Mouse (Mus musculus) stomach, embryonic 15.5 days (tissue): ENCODE results near the gene Fscn1. TPM values are rescaled to one million over a fixed set of nuclear protein-coding genes. Genes with fewer than 3 reads are reported as not detected.

Experiments used
- ATAC-seq: fragments of 200-750 bp; cut with Nextera tagmentation; 2 replicates; pipeline ENCODE4 v1.8.0; 2017; ENCODE audit warnings: low read depth, moderate number of reproducible peaks, moderate TSS enrichment; ENCODE audit not compliant: insufficient read depth, low FRiP score
- H3K27ac ChIP-seq: fragments of 300-500 bp; sonication (generic); 2 replicates; pipeline ENCODE4 v1.5.1; 2015; ENCODE audit warnings: mild to moderate bottlenecking, inconsistent platforms
- H3K27me3 ChIP-seq: fragments of 300-500 bp; sonication (generic); replicated peaks from 2 replicates; pipeline ENCODE4 v1.6.1; 2015; ENCODE audit warnings: inconsistent platforms
- H3K36me3 ChIP-seq: fragments of 300-500 bp; sonication (generic); 2 replicates; pipeline ENCODE4 v1.6.1; 2015; ENCODE audit warnings: inconsistent platforms
- H3K4me1 ChIP-seq: fragments of 300-500 bp; sonication (generic); 2 replicates; pipeline ENCODE4 v1.6.1; 2015; ENCODE audit warnings: inconsistent platforms
- H3K4me2 ChIP-seq: fragments of 300-500 bp; sonication (generic); 2 replicates; pipeline ENCODE4 v1.6.1; 2015; ENCODE audit warnings: mild to moderate bottlenecking, inconsistent platforms
- H3K4me3 ChIP-seq: fragments of 300-500 bp; sonication (generic); replicated peaks from 2 replicates; pipeline ENCODE4 v1.5.1; 2015; ENCODE audit warnings: inconsistent platforms
- H3K9ac ChIP-seq: fragments of 300-500 bp; sonication (generic); 2 replicates; pipeline ENCODE4 v1.6.1; 2015; ENCODE audit warnings: inconsistent platforms
- H3K9me3 ChIP-seq: fragments of 300-500 bp; sonication (generic); 2 replicates; pipeline ENCODE4 v1.6.1; 2016; ENCODE audit warnings: inconsistent platforms
- WGBS: fragments of 180-500 bp; shearing (Covaris S2); methylation state at CpG from one replicate; pipeline ENCODE4 v1.1.7; 2015; 5-methylcytosine and 5-hydroxymethylcytosine counted together
- polyA plus RNA-seq: library from polyadenylated mRNA; unstranded; fragments of >200 nt; fragmentation: Nextera tagmentation; extraction: Ambion mirVana; gene quantifications from 2 replicates; pipeline ENCODE4 v1.2.1, GENCODE M21; 2015

Gene Fscn1
- 181 and 185 TPM in 2 replicates for polyA plus RNA-seq

DNA sequence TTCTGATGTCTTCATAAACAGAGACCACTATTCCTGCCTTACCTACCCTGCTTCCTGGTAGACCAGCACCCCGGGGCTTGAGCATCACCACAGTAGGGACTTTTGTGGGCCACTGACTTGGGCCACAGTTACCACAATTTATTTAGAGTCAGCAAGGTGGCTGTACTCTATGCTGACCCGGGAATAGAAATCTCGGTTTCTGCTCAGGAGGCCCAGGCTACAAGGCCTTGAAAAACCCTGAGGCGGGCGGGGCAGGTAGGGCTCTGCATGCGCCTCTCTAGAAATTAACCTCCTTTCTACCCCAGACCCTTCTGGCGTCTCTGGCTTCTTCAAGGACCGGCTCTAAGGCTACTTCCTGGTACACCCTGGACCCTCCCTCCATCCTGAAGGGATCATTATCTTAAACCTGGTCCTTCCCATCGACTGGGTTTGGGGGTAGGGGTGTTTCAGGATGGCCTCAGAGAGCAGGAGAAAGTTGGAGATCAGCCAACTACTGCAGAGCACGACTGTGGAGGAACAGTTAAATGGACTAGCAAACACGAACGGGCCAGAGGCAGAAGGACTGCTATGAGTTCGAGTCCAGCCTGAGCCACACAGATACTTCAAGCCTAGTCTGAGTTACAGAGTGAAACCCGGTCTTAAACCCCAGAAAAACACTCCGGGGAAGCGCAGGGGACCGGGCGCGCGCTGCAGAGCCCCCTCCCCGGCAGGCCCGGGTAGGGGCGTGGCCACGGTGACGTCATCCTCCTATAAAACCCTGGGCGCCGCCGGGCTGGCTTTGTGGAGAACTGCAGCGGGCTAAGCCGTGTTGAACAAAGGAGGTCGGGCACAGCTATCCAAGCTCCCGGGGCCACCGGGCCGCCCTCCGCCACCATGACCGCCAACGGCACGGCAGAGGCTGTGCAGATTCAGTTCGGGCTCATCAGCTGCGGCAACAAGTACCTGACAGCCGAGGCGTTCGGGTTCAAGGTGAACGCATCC is at the start of gene Fscn1:
Gene Fscn1 (plus strand): TSS at position 768 of the 981 bp plus-strand sequence.
- H3K4me3 ChIP-seq, result peak within 1 kb of the TSS; percentile 81
- H3K27me3 ChIP-seq, result no peaks in the 10 kb centered on the region
- H3K36me3 ChIP-seq, result no peaks in the 10 kb centered on the region
- ATAC-seq, result peak; percentile 61; the same call in 1 of the 2 replicates
- peak within 1 kb of the TSS; percentile 85 for H3K9ac ChIP-seq
- WGBS, result 8% methylated on average over 44 of the region's 44 CpGs
- peak within 1 kb of the TSS; percentile 97 for H3K27ac ChIP-seq
- peak within 1 kb of the TSS; percentile 79 for H3K4me2 ChIP-seq
- peaks cover 25% of the 10 kb centered on the region for H3K4me1 ChIP-seq
- no peaks in the 10 kb centered on the region for H3K9me3 ChIP-seq

DNA sequence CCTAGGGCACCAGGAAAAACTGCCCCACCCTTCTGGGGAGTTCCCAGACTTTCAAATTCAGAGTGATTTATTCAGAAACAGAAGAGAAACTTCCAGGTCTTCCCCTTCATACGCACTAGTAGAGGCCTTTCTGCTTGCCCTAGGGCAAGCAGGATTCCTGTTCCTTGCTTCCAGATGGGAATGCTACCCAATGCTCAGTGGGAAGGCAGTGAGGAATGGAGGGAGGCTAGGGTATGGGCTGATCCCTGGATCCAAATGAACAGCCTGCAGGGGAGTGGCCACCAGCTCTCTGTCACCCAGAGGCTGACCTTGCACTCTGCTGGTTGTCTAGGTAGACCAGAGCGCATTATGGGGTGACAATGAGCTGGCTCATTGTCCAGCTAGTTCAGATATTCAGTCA is 48.5 kb upstream of the Fscn1 start:
- 81% methylated on average over 2 of the region's 2 CpGs for WGBS
- Histone ChIP-seq H3K4me1 (peaks cover 40% of the 10 kb centered on the region), H3K4me2 (no peak overlapping the region), H3K27ac (no peak overlapping the region), H3K36me3 (no peaks in the 10 kb centered on the region), H3K9ac (no peak overlapping the region), H3K4me3 (no peak overlapping the region), H3K27me3 (no peaks in the 10 kb centered on the region), H3K9me3 (no peaks in the 10 kb centered on the region)
- ATAC-seq, result no peak

DNA sequence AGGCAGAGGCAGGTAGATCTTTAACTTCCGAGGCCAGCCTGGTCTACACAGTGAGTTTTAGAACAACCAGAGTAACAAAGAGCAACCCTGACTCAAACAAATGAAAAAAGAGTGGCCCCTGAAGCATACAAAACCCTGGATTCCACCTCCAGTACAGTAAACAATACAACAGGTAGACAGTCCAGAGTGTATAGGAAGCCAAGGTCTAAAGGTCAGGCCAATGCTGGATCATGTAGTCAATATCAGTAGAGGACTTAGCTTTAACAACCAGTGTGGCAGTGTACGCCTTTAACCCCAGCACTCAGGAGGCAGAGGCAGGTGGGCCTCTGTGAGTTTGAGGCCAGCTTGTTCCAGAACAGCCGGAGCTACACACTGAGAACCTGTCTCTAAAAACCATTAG is 47.8 kb upstream of the Fscn1 start:
- Histone ChIP-seq H3K9me3 (no peaks in the 10 kb centered on the region), H3K4me3 (no peak overlapping the region), H3K4me2 (no peak overlapping the region), H3K36me3 (no peaks in the 10 kb centered on the region), H3K4me1 (peaks cover 35% of the 10 kb centered on the region), H3K27me3 (no peaks in the 10 kb centered on the region), H3K27ac (no peak overlapping the region), H3K9ac (no peak overlapping the region)
- 86% methylated on average over 3 of the region's 3 CpGs for WGBS
- no peak for ATAC-seq

DNA sequence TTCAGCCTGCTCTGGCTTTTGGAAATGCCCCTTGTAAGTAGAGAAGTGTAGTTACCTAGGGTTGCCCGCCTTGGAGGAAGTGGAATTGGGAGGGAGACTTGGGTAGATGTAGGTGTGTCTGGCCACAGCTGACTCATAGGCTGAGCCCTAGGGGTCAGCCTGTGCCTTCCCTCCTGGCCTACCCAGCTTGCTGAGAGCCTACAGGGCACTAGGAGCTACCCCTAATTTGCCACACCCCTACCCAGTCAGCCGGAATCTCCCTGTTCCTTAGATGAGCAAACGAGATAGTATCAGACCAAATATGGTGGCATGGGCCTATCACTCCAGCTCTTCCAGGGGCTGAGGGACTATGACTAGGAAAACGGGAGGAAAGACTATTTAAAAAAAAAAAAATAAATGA is 47.4 kb upstream of the Fscn1 start:
- Histone ChIP-seq H3K27me3 (no peaks in the 10 kb centered on the region), H3K4me1 (peaks cover 30% of the 10 kb centered on the region), H3K4me3 (no peak overlapping the region), H3K9me3 (no peaks in the 10 kb centered on the region), H3K4me2 (no peak overlapping the region), H3K9ac (no peak overlapping the region), H3K27ac (no peak overlapping the region), H3K36me3 (no peaks in the 10 kb centered on the region)
- 68% methylated on average over 4 of the region's 4 CpGs for WGBS
- no peak for ATAC-seq

- peak; percentile 48; the same call in 1 of the 2 replicates for ATAC-seq
- 73% methylated on average over 11 of the region's 11 CpGs for WGBS
- Histone ChIP-seq H3K9me3 (no peaks in the 10 kb centered on the region), H3K27me3 (no peaks in the 10 kb centered on the region), H3K4me2 (no peak overlapping the region), H3K4me3 (no peak overlapping the region), H3K27ac (peak overlapping the region; percentile 35; the same call in 1 of the 2 replicates), H3K36me3 (no peaks in the 10 kb centered on the region), H3K9ac (no peak overlapping the region), H3K4me1 (peaks cover 9% of the 10 kb centered on the region; the same call in 1 of the 2 replicates)
Measured at GRCm38 (mm10) chr5:142915231-142915630, 44.9 kb upstream of the Fscn1 start.

GRCm38 (mm10) chr5:142916593-142916992 is 43.5 kb upstream of the Fscn1 start:
- WGBS, result 71% methylated on average over 7 of the region's 7 CpGs
- Histone ChIP-seq H3K36me3 (no peaks in the 10 kb centered on the region), H3K27ac (no peak overlapping the region), H3K27me3 (no peaks in the 10 kb centered on the region), H3K4me1 (peaks cover 19% of the 10 kb centered on the region), H3K4me2 (no peak overlapping the region), H3K9me3 (no peaks in the 10 kb centered on the region), H3K4me3 (no peak overlapping the region), H3K9ac (no peak overlapping the region)
- no peak for ATAC-seq

GRCm38 (mm10) chr5:142917402-142917801 is 42.7 kb upstream of the Fscn1 start:
- H3K27ac ChIP-seq, result no peak overlapping the region
- no peak overlapping the region for H3K4me2 ChIP-seq
- H3K4me1 ChIP-seq, result peaks cover 19% of the 10 kb centered on the region
- no peak for ATAC-seq
- H3K4me3 ChIP-seq, result no peak overlapping the region
- no peaks in the 10 kb centered on the region for H3K36me3 ChIP-seq
- no peaks in the 10 kb centered on the region for H3K9me3 ChIP-seq
- WGBS, result 89% methylated on average over 8 of the region's 8 CpGs
- no peak overlapping the region for H3K9ac ChIP-seq
- no peaks in the 10 kb centered on the region for H3K27me3 ChIP-seq

GRCm38 (mm10) chr5:142920311-142921073 is 39.7 kb upstream of the Fscn1 start:
- ATAC-seq, result peak; percentile 97
- no peaks in the 10 kb centered on the region for H3K36me3 ChIP-seq
- peaks cover 19% of the 10 kb centered on the region for H3K4me1 ChIP-seq
- no peak overlapping the region for H3K4me3 ChIP-seq
- 34% methylated on average over 8 of the region's 8 CpGs for WGBS
- H3K9ac ChIP-seq, result no peak overlapping the region
- no peaks in the 10 kb centered on the region for H3K27me3 ChIP-seq
- H3K4me2 ChIP-seq, result peak overlapping the region; percentile 9
- H3K27ac ChIP-seq, result peak overlapping the region; percentile 86
- no peaks in the 10 kb centered on the region for H3K9me3 ChIP-seq

DNA sequence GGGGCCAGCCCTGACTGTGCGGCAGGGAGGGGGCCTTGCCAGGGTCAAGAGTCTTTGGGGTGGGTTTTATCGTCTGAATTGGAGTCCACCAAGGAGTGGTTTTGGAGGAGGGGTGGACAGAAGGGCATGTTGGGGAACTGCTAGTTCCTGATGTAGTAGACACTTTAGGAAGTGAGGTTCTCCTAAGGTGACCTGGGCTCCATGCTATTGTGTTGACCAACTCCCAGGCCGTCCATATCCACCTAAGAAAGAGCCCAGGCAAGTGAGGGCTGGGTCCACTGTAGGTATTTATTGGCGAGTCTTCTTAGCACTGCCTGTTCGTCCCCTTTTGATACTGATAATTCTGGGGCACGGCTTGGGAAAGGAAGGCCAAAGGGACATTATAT is 39.1 kb upstream of the Fscn1 start:
- peak; percentile 36; the same call in 1 of the 2 replicates for ATAC-seq
- no peak overlapping the region for H3K4me3 ChIP-seq
- 61% methylated on average over 6 of the region's 6 CpGs for WGBS
- no peaks in the 10 kb centered on the region for H3K36me3 ChIP-seq
- H3K9me3 ChIP-seq, result no peaks in the 10 kb centered on the region
- peaks cover 25% of the 10 kb centered on the region for H3K4me1 ChIP-seq
- H3K27me3 ChIP-seq, result no peaks in the 10 kb centered on the region
- no peak overlapping the region for H3K9ac ChIP-seq
- H3K27ac ChIP-seq, result peak overlapping the region; percentile 86
- H3K4me2 ChIP-seq, result peak overlapping the region; percentile 9

GRCm38 (mm10) chr5:142922251-142922650 is 37.9 kb upstream of the Fscn1 start:
- H3K36me3 ChIP-seq, result no peaks in the 10 kb centered on the region
- WGBS, result 82% methylated on average over 5 of the region's 5 CpGs
- no peak overlapping the region for H3K4me2 ChIP-seq
- ATAC-seq, result no peak
- no peak overlapping the region for H3K9ac ChIP-seq
- no peak overlapping the region for H3K4me3 ChIP-seq
- no peaks in the 10 kb centered on the region for H3K9me3 ChIP-seq
- 0 out of 2 replicates have a peak overlapping the region, but pooled peaks have one; percentile 86 for H3K27ac ChIP-seq
- H3K4me1 ChIP-seq, result peaks cover 34% of the 10 kb centered on the region
- no peaks in the 10 kb centered on the region for H3K27me3 ChIP-seq

- no peak overlapping the region for H3K9ac ChIP-seq
- H3K36me3 ChIP-seq, result no peaks in the 10 kb centered on the region
- H3K4me3 ChIP-seq, result no peak overlapping the region
- ATAC-seq, result no peak
- no peaks in the 10 kb centered on the region for H3K9me3 ChIP-seq
- peaks cover 42% of the 10 kb centered on the region for H3K4me1 ChIP-seq
- no peak overlapping the region for H3K27ac ChIP-seq
- WGBS, result 81% methylated on average over 3 of the region's 3 CpGs
- H3K4me2 ChIP-seq, result no peak overlapping the region
- no peaks in the 10 kb centered on the region for H3K27me3 ChIP-seq
Measured at GRCm38 (mm10) chr5:142923781-142924180, 36.4 kb upstream of the Fscn1 start.
